Mouse (Mus musculus) right cerebral cortex, postnatal 36 days (tissue): ENCODE measurements around the gene Rara.
"Not testable (repeated sequence)": the region's sequence is repeated elsewhere in the genome, so short reads cannot be mapped to it uniquely, and the experiment has no call there.

Experiments used
- DNase-seq, 2 experiments: peaks; one replicate each; pipeline ENCODE4 v3.0.0; 2022; ENCODE audit warnings: low spot score in 2 of 2, mixed read lengths in 1 of 2

The Rara gene

DNA sequence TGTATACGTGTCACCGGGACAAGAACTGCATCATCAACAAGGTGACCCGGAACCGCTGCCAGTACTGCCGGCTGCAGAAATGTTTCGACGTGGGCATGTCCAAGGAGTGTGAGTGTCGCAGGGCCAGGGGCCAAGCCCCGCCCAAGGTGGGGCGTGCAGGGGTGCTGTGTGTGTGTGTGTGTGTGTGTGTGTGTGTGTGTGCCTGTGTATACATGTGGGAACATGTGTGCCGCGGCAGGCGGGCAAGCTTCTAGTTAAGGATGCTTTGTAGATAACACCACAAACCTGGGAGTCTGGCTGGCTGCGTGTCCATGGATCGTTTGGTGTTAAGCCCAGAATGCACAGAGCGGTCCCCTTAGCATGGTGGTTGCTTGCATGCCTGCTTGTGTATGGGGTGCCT, 40.5 kb downstream of the Rara start:
- DNase-seq = no peak

DNA sequence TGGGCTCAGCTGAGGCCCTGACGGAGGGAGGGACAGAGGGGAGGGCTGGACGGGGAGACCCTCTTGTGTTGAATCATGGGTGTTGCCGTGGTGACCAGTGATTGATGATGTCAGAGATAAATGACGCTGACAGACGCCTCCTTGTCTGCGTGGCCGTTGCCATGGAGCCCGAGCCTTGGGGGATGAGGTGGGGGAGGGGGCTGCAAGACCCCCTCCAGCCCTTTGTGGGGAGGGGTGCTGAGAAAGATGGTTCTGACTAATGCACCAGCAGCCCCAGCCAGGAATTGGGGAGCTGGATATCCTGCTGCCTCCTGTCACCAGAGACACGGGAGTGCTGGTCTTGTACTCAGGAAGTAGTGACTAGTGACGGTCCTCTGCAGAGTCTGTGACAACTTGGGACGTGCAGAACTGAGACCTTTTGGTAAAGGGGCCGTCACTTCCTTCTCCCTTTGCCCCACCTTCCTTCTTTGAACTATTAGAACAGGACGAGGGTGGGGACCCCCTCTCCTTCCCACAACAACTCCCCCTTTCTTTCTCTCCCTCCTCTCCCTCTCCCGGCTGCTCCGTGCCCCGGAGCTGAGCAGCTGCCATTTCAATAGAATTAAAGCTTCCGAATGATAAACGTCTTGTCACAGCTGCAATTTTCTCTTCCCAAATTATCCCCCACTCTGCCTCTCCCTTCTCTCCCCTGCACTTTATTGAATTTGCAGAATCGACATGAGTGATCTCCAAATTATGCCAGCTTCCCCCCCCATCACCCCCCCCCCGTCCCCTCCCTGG, 41.3 kb downstream of the Rara start:
- no peak for DNase-seq

- peak; percentile 75 to 78 for DNase-seq
Observed at GRCm38 (mm10) chr11:98969496-98969927, 41.9 kb downstream of the Rara start.

DNA sequence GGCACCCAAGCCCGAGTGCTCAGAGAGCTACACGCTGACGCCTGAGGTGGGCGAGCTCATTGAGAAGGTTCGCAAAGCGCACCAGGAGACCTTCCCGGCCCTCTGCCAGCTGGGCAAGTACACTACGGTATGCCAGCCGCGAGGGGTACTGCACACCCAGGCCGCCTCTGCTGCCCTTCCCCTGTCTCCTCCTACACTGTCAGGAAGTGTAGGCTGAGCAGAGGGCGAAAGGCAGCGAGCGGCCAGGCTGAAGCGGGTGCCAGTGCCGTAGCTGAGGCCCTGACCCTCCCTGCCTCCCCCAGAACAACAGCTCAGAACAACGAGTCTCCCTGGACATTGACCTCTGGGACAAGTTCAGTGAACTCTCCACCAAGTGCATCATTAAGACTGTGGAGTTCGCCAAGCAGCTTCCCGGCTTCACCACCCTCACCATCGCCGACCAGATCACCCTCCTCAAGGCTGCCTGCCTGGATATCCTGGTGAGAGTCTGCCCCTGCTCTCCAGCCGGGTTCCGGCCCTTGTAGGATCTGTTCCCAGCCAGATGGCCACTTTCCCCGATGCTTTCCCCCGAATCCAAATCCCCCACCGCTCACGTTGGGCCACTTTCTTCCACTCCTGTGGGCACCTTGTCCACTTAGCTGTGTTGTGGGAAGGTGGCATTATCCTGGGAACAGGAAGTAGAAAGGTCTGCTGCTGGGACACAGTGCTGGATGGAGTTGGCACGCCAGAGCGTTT, 42.7 kb downstream of the Rara start:
- no peak for DNase-seq

GRCm38 (mm10) chr11:98971316-98972031, 43.9 kb downstream of the Rara start:
- DNase-seq = no peak

DNA sequence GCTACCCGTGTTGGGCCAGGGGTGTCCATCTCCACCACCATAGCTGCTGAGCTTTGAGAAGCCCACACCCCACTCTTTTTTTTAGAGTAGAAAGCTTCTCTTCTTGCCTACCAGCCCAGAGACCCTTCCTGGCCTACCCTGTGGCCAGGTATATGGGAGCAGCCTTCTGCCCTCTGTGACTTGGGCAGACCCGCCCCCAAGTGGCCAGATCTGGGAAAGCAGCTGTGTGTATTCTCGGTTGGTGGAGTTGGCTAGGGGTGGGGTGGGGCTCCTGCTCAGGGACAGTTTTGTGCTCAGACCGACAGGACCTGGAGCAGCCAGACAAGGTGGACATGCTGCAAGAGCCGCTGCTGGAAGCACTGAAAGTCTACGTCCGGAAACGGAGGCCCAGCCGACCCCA, 44.6 kb downstream of the Rara start:
- DNase-seq = peak in 1 of 2 experiments; percentile 64

- DNase-seq = no peak
Observed at GRCm38 (mm10) chr11:98972801-98973360, 45.3 kb downstream of the Rara start.

- DNase-seq = no peak
Observed at GRCm38 (mm10) chr11:98973584-98973983, 46.0 kb downstream of the Rara start.

GRCm38 (mm10) chr11:98974213-98974612, 46.6 kb downstream of the Rara start:
- DNase-seq = no peak

- no peak for DNase-seq
Observed at GRCm38 (mm10) chr11:98974871-98975719, 47.5 kb downstream of the Rara start.

- no peak for DNase-seq
Observed at GRCm38 (mm10) chr11:98978526-98979148, 51.0 kb downstream of the Rara start.

DNA sequence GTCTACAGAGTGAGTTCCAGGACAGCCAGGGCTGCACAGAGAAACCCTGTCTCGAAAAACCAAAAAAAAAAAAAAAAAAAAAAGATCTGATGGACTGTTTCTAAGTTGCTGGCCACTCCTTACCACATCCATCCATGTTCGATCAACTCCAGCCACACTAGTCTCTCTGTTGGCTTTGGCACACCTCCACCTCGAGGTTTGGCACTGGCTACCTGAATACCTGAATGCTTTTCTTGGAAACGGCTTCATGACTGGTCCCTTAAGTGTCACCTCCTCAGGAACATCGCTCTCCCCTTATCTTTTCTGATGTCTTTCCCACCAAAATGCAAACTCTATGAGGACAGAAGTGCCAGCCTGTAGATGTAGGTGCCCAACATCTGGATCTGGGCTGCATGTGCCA, 51.7 kb downstream of the Rara start:
- DNase-seq = no peak

- no peak for DNase-seq
Observed at GRCm38 (mm10) chr11:98981289-98981996, 53.8 kb downstream of the Rara start.

DNA sequence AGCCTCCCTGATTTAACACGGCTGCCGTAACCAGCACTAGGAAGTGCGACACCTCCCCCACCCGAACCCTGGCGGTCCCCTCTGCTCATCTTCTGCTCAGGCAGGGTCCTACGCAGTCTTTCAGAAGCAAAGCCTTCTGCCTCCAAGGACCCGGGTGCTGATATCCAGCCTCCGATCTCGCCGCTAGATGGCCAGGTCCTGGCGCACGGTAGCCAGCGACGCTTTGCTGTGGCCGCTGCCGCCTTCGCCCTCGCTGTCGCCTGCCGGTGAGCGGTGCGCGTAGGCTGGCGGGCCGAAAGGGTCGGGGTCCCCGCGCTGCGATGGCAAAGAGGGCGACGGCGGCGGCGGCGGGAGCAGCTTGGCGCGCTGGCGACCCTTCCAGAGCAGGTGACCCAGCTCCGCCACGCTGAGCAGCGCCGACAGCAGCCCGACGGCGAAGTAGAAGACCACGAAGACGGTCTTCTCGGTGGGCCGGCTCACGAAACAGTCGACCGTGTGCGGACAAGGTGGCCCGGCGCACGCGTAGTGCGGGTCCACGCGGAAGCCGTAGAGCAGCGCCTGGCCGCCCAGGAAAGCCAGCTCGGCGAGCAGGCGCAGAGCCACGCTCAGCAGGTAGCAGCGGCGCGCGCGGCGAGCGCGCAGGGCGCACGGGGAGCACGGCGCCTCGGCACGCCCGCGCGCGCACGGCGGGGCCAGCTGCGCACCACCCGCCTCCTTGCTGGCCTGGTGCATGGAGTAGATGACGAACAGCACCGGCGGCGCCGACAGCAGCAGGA, 54.6 kb downstream of the Rara start:
- peak; percentile 66 to 69 for DNase-seq

DNA sequence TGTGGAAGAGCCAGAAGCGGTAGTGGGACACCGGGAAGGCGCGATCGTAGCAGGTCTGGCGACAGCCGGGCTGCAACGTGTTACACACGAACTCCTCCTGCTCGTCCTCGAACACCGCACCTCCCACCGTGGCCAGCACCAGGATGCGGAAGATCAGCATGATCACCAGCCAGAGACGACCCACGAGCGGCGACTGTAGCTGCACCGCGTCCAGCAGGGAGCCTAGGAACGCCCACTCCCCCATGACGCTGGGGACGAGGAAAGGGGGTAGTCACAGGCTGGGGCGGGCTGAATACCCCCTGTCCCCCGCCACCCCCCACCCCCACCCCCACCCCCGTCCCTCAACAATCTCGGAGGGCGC, 55.1 kb downstream of the Rara start, which contains the start of gene Gjd3:
TSS of gene Gjd3 (minus strand) at position 244 of the 361 bp plus-strand sequence.
- DNase-seq = no peak

DNA sequence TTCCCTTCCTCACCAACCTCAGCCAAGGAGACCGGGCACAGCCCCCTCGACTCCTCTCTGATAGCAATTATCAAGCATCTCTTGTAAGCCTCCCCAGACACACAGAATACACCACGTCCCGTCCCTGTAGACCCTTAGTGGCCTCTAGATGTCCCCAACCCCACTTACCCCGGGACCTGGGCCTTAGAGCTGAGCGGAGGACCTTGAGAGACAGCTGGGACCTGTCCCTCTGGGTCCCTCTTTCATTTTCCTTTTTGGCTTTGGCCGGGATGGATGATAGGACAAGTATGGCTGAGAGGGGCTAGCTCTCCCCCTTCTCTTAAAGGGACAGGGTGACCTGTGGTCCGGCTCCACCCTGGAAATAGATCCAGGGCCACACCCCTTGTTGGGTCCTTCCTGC, 55.9 kb downstream of the Rara start:
- no peak for DNase-seq

GRCm38 (mm10) chr11:98985542-98985941, 57.9 kb downstream of the Rara start:
- no peak for DNase-seq

DNA sequence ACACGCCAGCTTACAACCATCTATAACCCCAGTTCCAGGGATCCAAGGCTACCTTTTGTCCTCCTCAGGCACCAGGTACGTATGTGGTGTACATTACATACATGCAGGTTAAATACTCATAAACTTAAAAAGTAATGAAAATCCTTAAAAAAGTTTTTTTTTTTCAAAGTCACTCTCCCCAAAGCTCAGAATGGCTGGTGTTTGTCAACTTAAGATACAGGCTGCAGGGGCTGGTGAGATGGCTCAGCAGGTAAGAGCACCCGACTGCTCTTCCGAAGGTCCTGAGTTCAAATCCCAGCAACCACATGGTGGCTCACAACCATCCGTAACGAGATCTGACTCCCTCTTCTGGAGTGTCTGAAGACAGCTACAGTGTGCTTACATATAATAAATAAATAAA, 60.6 kb downstream of the Rara start:
- DNase-seq = not testable (repeated sequence)

- DNase-seq = no peak
Observed at GRCm38 (mm10) chr11:98990866-98991265, 63.2 kb downstream of the Rara start.
